Mouse (Mus musculus): ENCODE measurements around the gene Eif3f.

DNA sequence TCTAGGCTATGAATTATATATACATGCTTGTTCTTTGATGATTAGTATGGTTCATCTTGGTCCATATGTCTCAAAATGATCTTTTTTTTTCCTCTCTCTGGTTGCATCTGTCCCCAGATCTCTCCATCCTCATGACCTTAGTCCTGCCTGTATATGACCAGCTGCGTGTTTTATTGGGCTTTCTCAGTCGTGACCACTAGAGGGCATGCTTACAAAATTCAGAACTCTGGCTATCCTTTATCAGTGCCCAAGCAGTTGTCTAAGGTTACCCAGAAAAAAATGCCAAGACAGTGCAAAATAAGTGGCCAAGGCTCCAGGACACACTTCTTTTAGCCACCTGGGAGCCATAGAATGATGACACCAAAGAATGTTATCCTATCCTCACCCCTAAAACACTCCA is 9.8 kb downstream of the Eif3f start:
- TF ChIP-seq CTCF (IDR thresholded peaks at IDR 0.05; ENCODE audit: low read depth) (peak; percentile 75), EP300 (IDR thresholded peaks at IDR 0.05; ENCODE audit: low read depth) (no peak)

Measured in liver, postnatal 0 days (tissue).